8 mouse cellular contexts compared by ENCODE assay signal in genomic region chr11:114448776-114449401, GRCm38 (mm10).
A peak's percentile ranks its signal among the peaks of the same experiment; 100 is the strongest.
DNase-seq lines count a peak whose midpoint lies in the region; ATAC-seq lines count a peak whose summit lies in the region.

No protein-coding gene starts in this region.

- H3K9me3 ChIP-seq in midbrain, embryonic 14.5 days (ENCODE audit: control insufficient read depth, low read length) = no peaks in the 10 kb centered on the region
- H3K9me3 ChIP-seq in midbrain, embryonic 10.5 days (replicated peaks) = no peaks in the 10 kb centered on the region

- peaks cover 39% of the 10 kb centered on the region for H3K4me1 ChIP-seq in midbrain, embryonic 14.5 days (ENCODE audit: control insufficient read depth, insufficient read depth, low read length)
- peaks cover 35% of the 10 kb centered on the region for H3K4me1 ChIP-seq in midbrain, embryonic 10.5 days

- H3K36me3 ChIP-seq in midbrain, embryonic 14.5 days (ENCODE audit: control insufficient read depth, insufficient read depth, low read length) = no peaks in the 10 kb centered on the region
- H3K36me3 ChIP-seq in midbrain, embryonic 10.5 days = no peaks in the 10 kb centered on the region

- H3K4me3 ChIP-seq in midbrain, embryonic 14.5 days (replicated peaks; ENCODE audit: low read depth, low read length) = no peak overlapping the region
- no peak overlapping the region for H3K4me3 ChIP-seq in midbrain, embryonic 10.5 days

- WGBS in midbrain, embryonic 14.5 days = 44% methylated on average over 13 of the region's 13 CpGs
- 63% methylated on average over 13 of the region's 13 CpGs for WGBS in midbrain, embryonic 10.5 days

- no peak overlapping the region for H3K9ac ChIP-seq in midbrain, embryonic 14.5 days (replicated peaks; ENCODE audit: low read length)

- no peak for ATAC-seq in midbrain, embryonic 14.5 days (ENCODE audit: low FRiP score, low TSS enrichment)
- ATAC-seq in megakaryocyte progenitor cell, adult 5-6 weeks (replicated peaks; ENCODE audit: poor library complexity) = no peak

- H3K27ac ChIP-seq in midbrain, embryonic 14.5 days (replicated peaks; ENCODE audit: low read depth, low read length) = no peak overlapping the region
- H3K27ac ChIP-seq in midbrain, embryonic 10.5 days (replicated peaks) = no peak overlapping the region

- DNase-seq in midbrain, embryonic 14.5 days = peak; percentile 79
- no peak for DNase-seq in midbrain, embryonic 10.5 days (ENCODE audit: low spot score)
- DNase-seq in cerebellum, postnatal 10 days = peak; percentile 92 to 95
- peak; percentile 25 to 47 for DNase-seq in gastrocnemius, postnatal 4 days (ENCODE audit: low spot score in 2 of 2)
- peak; percentile 47 to 58 for DNase-seq in layer of hippocampus, adult 8-10 months (ENCODE audit: low spot score in 2 of 2)
- peak; percentile 64 for DNase-seq in right cerebral cortex, postnatal 14 days
- no peak for DNase-seq in spleen, adult 18-20 months

- H3K4me2 ChIP-seq in midbrain, embryonic 14.5 days (ENCODE audit: low read length) = no peak overlapping the region

- H3K27me3 ChIP-seq in midbrain, embryonic 14.5 days (ENCODE audit: control insufficient read depth, insufficient read depth, low read length) = no peaks in the 10 kb centered on the region
- H3K27me3 ChIP-seq in midbrain, embryonic 10.5 days (ENCODE audit: low read depth, poor library complexity, severe bottlenecking) = peaks cover 28% of the 10 kb centered on the region

Comparison
In these comparisons a context has a peak if more than half of its experiments do, and no peak if none do; other contexts are left out.
1. DNase-seq: peak in midbrain, embryonic 14.5 days (single experiment), cerebellum, postnatal 10 days (2 of 2), gastrocnemius, postnatal 4 days (2 of 2), layer of hippocampus, adult 8-10 months (2 of 2) and right cerebral cortex, postnatal 14 days (single experiment); none in midbrain, embryonic 10.5 days (single experiment) and spleen, adult 18-20 months (0 of 2).